Mouse (Mus musculus): Measurements from ENCODE around the gene Atp9a. TPM values are rescaled to one million over a fixed set of nuclear protein-coding genes. Genes with fewer than 3 reads are reported as not detected.

The Atp9a gene
- total RNA-seq, 4 experiments from 2014 or later = 82.4 to 126 (median 105) TPM

- DNase-seq = no peak
Observed at GRCm38 (mm10) chr2:168738854-168739253, 3.4 kb downstream of the Atp9a start.

GRCm38 (mm10) chr2:168737878-168738277, 4.3 kb downstream of the Atp9a start:
- no peak for DNase-seq

GRCm38 (mm10) chr2:168734023-168734422, 8.2 kb downstream of the Atp9a start:
- DNase-seq = peak; percentile 45

- no peak for DNase-seq
Observed at GRCm38 (mm10) chr2:168731258-168731657, 11.0 kb downstream of the Atp9a start.

GRCm38 (mm10) chr2:168729736-168730135, 12.5 kb downstream of the Atp9a start:
- no peak for DNase-seq

GRCm38 (mm10) chr2:168728045-168728444, 14.2 kb downstream of the Atp9a start:
- peak; percentile 31 for DNase-seq

- DNase-seq = peak; percentile 88
Observed at GRCm38 (mm10) chr2:168726007-168726406, 16.2 kb downstream of the Atp9a start.

GRCm38 (mm10) chr2:168721313-168721712, 20.9 kb downstream of the Atp9a start:
- DNase-seq = no peak

GRCm38 (mm10) chr2:168719742-168720141, 22.5 kb downstream of the Atp9a start:
- no peak for DNase-seq

- no peak for DNase-seq
Observed at GRCm38 (mm10) chr2:168718735-168719134, 23.5 kb downstream of the Atp9a start.

- no peak for DNase-seq
Observed at GRCm38 (mm10) chr2:168718267-168718666, 23.9 kb downstream of the Atp9a start.

- DNase-seq = no peak
Observed at GRCm38 (mm10) chr2:168712199-168713176, 29.7 kb downstream of the Atp9a start.

GRCm38 (mm10) chr2:168710979-168711378, 31.2 kb downstream of the Atp9a start:
- no peak for DNase-seq

GRCm38 (mm10) chr2:168707766-168708165, 34.4 kb downstream of the Atp9a start:
- DNase-seq = no peak

- no peak for DNase-seq
Observed at GRCm38 (mm10) chr2:168702266-168702665, 39.9 kb downstream of the Atp9a start.

GRCm38 (mm10) chr2:168695027-168695403, 47.2 kb downstream of the Atp9a start:
- DNase-seq = no peak

GRCm38 (mm10) chr2:168694379-168695026, 47.7 kb downstream of the Atp9a start:
- DNase-seq = no peak

- DNase-seq = peak; percentile 45
Observed at GRCm38 (mm10) chr2:168691774-168692173, 50.4 kb downstream of the Atp9a start.

GRCm38 (mm10) chr2:168687326-168687725, 54.9 kb downstream of the Atp9a start:
- peak; percentile 29 for DNase-seq

GRCm38 (mm10) chr2:168685909-168686308, 56.3 kb downstream of the Atp9a start:
- DNase-seq = no peak

- no peak for DNase-seq
Observed at GRCm38 (mm10) chr2:168684695-168685094, 57.5 kb downstream of the Atp9a start.

GRCm38 (mm10) chr2:168683520-168684150, 58.6 kb downstream of the Atp9a start:
- no peak for DNase-seq

- DNase-seq = no peak
Observed at GRCm38 (mm10) chr2:168682721-168683120, 59.5 kb downstream of the Atp9a start.
